ENCODE assay signal across 8 mouse cellular contexts in genomic region chr10:60577125-60577919, GRCm38 (mm10).
DNase-seq lines count a peak whose midpoint lies in the region; ATAC-seq and TF ChIP-seq lines count a peak whose summit lies in the region.

No protein-coding gene starts in this region.

- intact Hi-C loops in left cerebral cortex, adult 2 months (cut with DNase I): no loop called here

- peak; percentile 40 for DNase-seq in ovary, postnatal 36 days (ENCODE audit: low spot score)
- no peak for DNase-seq in ovary, postnatal 14 days (ENCODE audit: low spot score)
- peak; percentile 61 for DNase-seq in forebrain, embryonic 14.5 days (ENCODE audit: low spot score)
- peak; percentile 83 for DNase-seq in heart, postnatal 4 days
- no peak for DNase-seq in spleen, adult 2 months (ENCODE audit: low read depth in 1 of 2, low spot score in 2 of 2)
- DNase-seq in left cerebral cortex, adult 2 months (ENCODE audit: extremely low spot score in 1 of 2, low spot score in 2 of 2): no peak
- DNase-seq in right cerebral cortex, adult 18-20 months: no peak

- 26% methylated on average over 13 of the region's 13 CpGs for WGBS in forebrain, embryonic 14.5 days
- 21% methylated on average over 13 of the region's 13 CpGs for WGBS in liver, embryonic 16.5 days (ENCODE audit: insufficient replicate concordance)
- 33% methylated on average over 13 of the region's 13 CpGs for WGBS in spleen, adult 2 months

- H3K27ac ChIP-seq in forebrain, embryonic 14.5 days (ENCODE audit: low read depth, low read length): no peak overlapping the region
- H3K27ac ChIP-seq in liver, embryonic 16.5 days (ENCODE audit: low read length): peak overlapping the region; percentile 92
- H3K27ac ChIP-seq in spleen, adult 2 months (ENCODE audit: insufficient read depth, low read length): peak overlapping the region; percentile 17; the same call in 1 of the 2 replicates
- H3K27ac ChIP-seq in left cerebral cortex, adult 2 months: no peak overlapping the region

- H3K9ac ChIP-seq in forebrain, embryonic 14.5 days (ENCODE audit: low read length): no peak overlapping the region
- H3K9ac ChIP-seq in liver, embryonic 16.5 days (ENCODE audit: low read depth, low read length): peak overlapping the region; percentile 41

- peaks cover 10% of the 10 kb centered on the region; the same call in 1 of the 2 replicates for H3K4me1 ChIP-seq in forebrain, embryonic 14.5 days (ENCODE audit: control insufficient read depth, insufficient read depth, low read length)
- H3K4me1 ChIP-seq in liver, embryonic 16.5 days (ENCODE audit: control insufficient read depth, low read depth, low read length): peaks cover 28% of the 10 kb centered on the region
- no peaks in the 10 kb centered on the region for H3K4me1 ChIP-seq in spleen, adult 2 months (ENCODE audit: control insufficient read depth, insufficient read depth, insufficient read length)

- no peak for TF ChIP-seq CTCF in spleen, adult 2 months (IDR thresholded peaks at IDR 0.05; ENCODE audit: extremely low read depth, insufficient read depth, insufficient read length, insufficient replicate concordance)
- no peak for TF ChIP-seq CTCF in left cerebral cortex, adult 2 months (IDR thresholded peaks at IDR 0.05)

- no peak overlapping the region for H3K4me3 ChIP-seq in forebrain, embryonic 14.5 days (ENCODE audit: low read depth, low read length)
- no peak overlapping the region; the same call in 1 of the 2 replicates for H3K4me3 ChIP-seq in liver, embryonic 16.5 days (ENCODE audit: low read depth, low read length)
- no peak overlapping the region for H3K4me3 ChIP-seq in spleen, adult 2 months (ENCODE audit: extremely low read depth, insufficient read depth, insufficient read length)
- H3K4me3 ChIP-seq in left cerebral cortex, adult 2 months: no peak overlapping the region

- no peaks in the 10 kb centered on the region for H3K9me3 ChIP-seq in forebrain, embryonic 14.5 days (replicated peaks; ENCODE audit: control insufficient read depth, low read length)
- H3K9me3 ChIP-seq in liver, embryonic 16.5 days (replicated peaks; ENCODE audit: control insufficient read depth, low read length): no peaks in the 10 kb centered on the region; the same call in 1 of the 2 replicates

- no peak for ATAC-seq in forebrain, embryonic 14.5 days
- ATAC-seq in liver, embryonic 16.5 days (ENCODE audit: low read depth): peak; percentile 94

- no peak for TF ChIP-seq POLR2A in spleen, adult 2 months (IDR thresholded peaks at IDR 0.05; ENCODE audit: low read depth, low read length)

- H3K36me3 ChIP-seq in forebrain, embryonic 14.5 days (ENCODE audit: control insufficient read depth, insufficient read depth, low read length): no peaks in the 10 kb centered on the region
- no peaks in the 10 kb centered on the region for H3K36me3 ChIP-seq in liver, embryonic 16.5 days (ENCODE audit: control insufficient read depth, insufficient read depth)
- no peaks in the 10 kb centered on the region for H3K36me3 ChIP-seq in spleen, adult 2 months (ENCODE audit: control insufficient read depth, insufficient read depth, low read length)

- no peak overlapping the region for H3K4me2 ChIP-seq in forebrain, embryonic 14.5 days (ENCODE audit: low read length)
- H3K4me2 ChIP-seq in liver, embryonic 16.5 days (ENCODE audit: low read depth, low read length): peak overlapping the region; percentile 34

- H3K27me3 ChIP-seq in forebrain, embryonic 14.5 days (replicated peaks; ENCODE audit: control insufficient read depth, insufficient read depth, low read length): no peaks in the 10 kb centered on the region; the same call in 1 of the 2 replicates
- no peaks in the 10 kb centered on the region for H3K27me3 ChIP-seq in liver, embryonic 16.5 days (ENCODE audit: control insufficient read depth, insufficient read depth, low read depth, low read length)
- H3K27me3 ChIP-seq in spleen, adult 2 months (ENCODE audit: control insufficient read depth, insufficient read depth, low read length): no peaks in the 10 kb centered on the region

Comparison
In these comparisons a context has a peak if more than half of its experiments do, and no peak if none do; other contexts are left out.
1. DNase-seq: peak in ovary, postnatal 36 days (single experiment), forebrain, embryonic 14.5 days (single experiment) and heart, postnatal 4 days (single experiment); none in ovary, postnatal 14 days (single experiment), spleen, adult 2 months (0 of 2), left cerebral cortex, adult 2 months (0 of 2) and right cerebral cortex, adult 18-20 months (single experiment).
2. H3K27ac ChIP-seq: peak in liver, embryonic 16.5 days (single experiment) and spleen, adult 2 months (single experiment); none in forebrain, embryonic 14.5 days (single experiment) and left cerebral cortex, adult 2 months (single experiment).